Mouse (Mus musculus): Measurements from ENCODE around the gene Nedd9. TPM values are rescaled to one million over a fixed set of nuclear protein-coding genes. Genes with fewer than 3 reads are reported as not detected.

Gene Nedd9
- total and polyA plus RNA-seq, 3 experiments = 41.3 to 48.7 (median 42.5) TPM

DNA sequence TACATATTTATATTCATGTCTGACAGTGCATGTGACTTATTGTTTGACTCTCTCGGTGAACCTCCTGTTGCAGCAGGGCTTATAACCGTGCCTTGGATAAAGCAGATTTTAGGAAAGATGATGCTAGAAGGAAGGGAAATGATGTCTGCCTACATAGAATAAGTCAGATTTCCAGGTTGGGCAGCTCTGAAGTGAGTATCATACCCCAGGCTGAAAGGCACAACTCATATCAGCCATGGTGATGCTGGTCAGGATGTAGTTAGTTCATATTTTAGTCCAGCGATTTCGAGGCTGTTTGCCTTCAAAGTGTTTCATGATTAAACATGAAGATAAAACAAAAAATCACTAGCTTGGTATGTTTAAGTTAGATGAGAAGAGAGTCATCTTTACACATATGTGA is 161.8 kb downstream of the Nedd9 start:
- dilution Hi-C loops (cut with MboI; ENCODE audit: extremely low pct_ligation_motif_present, extremely low pct_unique_long_range_greater_than_20kb, low sequenced_read_pairs) = no loop called here
- no peaks in the 10 kb centered on the region for H3K27me3 ChIP-seq (replicated peaks)
- DNase-seq (ENCODE audit: extremely low read depth) = no peak
- H3K4me2 ChIP-seq (ENCODE audit: insufficient read depth, low read depth, poor library complexity, severe bottlenecking) = no peak overlapping the region
- peaks cover 7% of the 10 kb centered on the region for H3K79me2 ChIP-seq (replicated peaks; ENCODE audit: control insufficient read depth, extremely low read depth, insufficient read depth, poor library complexity, severe bottlenecking)
- no peak overlapping the region for H3K27ac ChIP-seq (ENCODE audit: insufficient read depth, low read depth)
- no peak for TF ChIP-seq MAX (IDR thresholded peaks at IDR 0.05; ENCODE audit: low read length)
- TF ChIP-seq JUN (IDR thresholded peaks at IDR 0.05; ENCODE audit: insufficient read depth, low read depth, low read length) = no peak
- no peak for TF ChIP-seq CHD2 (IDR thresholded peaks at IDR 0.05; ENCODE audit: low read length)
- TF ChIP-seq ZKSCAN1 (IDR thresholded peaks at IDR 0.05; ENCODE audit: borderline replicate concordance, low read depth, low read length) = no peak
- no peak for TF ChIP-seq POLR2AphosphoS2 (IDR thresholded peaks at IDR 0.05; ENCODE audit: low read depth, low read length)
- no peak for TF ChIP-seq PAX5 (IDR thresholded peaks at IDR 0.05; ENCODE audit: low read length)
- peaks cover 2 to 32% of the 10 kb centered on the region in 2 experiments; a peak in 2 of 4 replicates for H3K4me1 ChIP-seq (ENCODE audit: control insufficient read depth in 1 of 2, insufficient read depth in 2 of 2)
- in situ Hi-C loops (cut with MboI; ENCODE audit: low pct_ligation_motif_present, low pct_unique_long_range_greater_than_20kb, low sequenced_read_pairs) = no loop called here
- H3K4me3 ChIP-seq (replicated peaks in 1 of 3; ENCODE audit: low read depth in 2 of 3, low read length in 2 of 3, poor library complexity in 1 of 3) = no peak overlapping the region
- H3K9me3 ChIP-seq (replicated peaks; ENCODE audit: low read length) = no peaks in the 10 kb centered on the region
- H3K9ac ChIP-seq (ENCODE audit: insufficient read depth, low read depth) = no peak overlapping the region
- peaks cover 24 to 79% of the 10 kb centered on the region in 2 experiments for H3K36me3 ChIP-seq (replicated peaks in 1 of 2; ENCODE audit: control insufficient read depth in 1 of 2, insufficient read depth in 1 of 2, low read length in 1 of 2)

GRCm38 (mm10) chr13:41324631-41325030 is 162.5 kb downstream of the Nedd9 start:
- Histone ChIP-seq H3K4me2 (ENCODE audit: insufficient read depth, low read depth, poor library complexity, severe bottlenecking) (no peak overlapping the region), H3K27ac (ENCODE audit: insufficient read depth, low read depth) (no peak overlapping the region), H3K27me3 (replicated peaks) (no peaks in the 10 kb centered on the region), H3K4me3 (replicated peaks in 1 of 3; ENCODE audit: low read depth in 2 of 3, low read length in 2 of 3, poor library complexity in 1 of 3) (no peak overlapping the region), H3K9ac (ENCODE audit: insufficient read depth, low read depth) (no peak overlapping the region), H3K4me1 (ENCODE audit: control insufficient read depth in 1 of 2, insufficient read depth in 2 of 2) (peaks cover 2 to 32% of the 10 kb centered on the region in 2 experiments; a peak in 2 of 4 replicates), H3K9me3 (replicated peaks; ENCODE audit: low read length) (no peaks in the 10 kb centered on the region), H3K36me3 (replicated peaks in 1 of 2; ENCODE audit: control insufficient read depth in 1 of 2, insufficient read depth in 1 of 2, low read length in 1 of 2) (peaks cover 24 to 77% of the 10 kb centered on the region in 2 experiments), H3K79me2 (replicated peaks; ENCODE audit: control insufficient read depth, extremely low read depth, insufficient read depth, poor library complexity, severe bottlenecking) (peaks cover 7% of the 10 kb centered on the region)
- in situ Hi-C loops (cut with MboI; ENCODE audit: low pct_ligation_motif_present, low pct_unique_long_range_greater_than_20kb, low sequenced_read_pairs) (no loop called here), dilution Hi-C loops (cut with MboI; ENCODE audit: extremely low pct_ligation_motif_present, extremely low pct_unique_long_range_greater_than_20kb, low sequenced_read_pairs) (no loop called here)
- no peak for DNase-seq (ENCODE audit: extremely low read depth)
- no peak for TF ChIP-seq ZMIZ1 (IDR thresholded peaks at IDR 0.05; ENCODE audit: low read depth, low read length)

DNA sequence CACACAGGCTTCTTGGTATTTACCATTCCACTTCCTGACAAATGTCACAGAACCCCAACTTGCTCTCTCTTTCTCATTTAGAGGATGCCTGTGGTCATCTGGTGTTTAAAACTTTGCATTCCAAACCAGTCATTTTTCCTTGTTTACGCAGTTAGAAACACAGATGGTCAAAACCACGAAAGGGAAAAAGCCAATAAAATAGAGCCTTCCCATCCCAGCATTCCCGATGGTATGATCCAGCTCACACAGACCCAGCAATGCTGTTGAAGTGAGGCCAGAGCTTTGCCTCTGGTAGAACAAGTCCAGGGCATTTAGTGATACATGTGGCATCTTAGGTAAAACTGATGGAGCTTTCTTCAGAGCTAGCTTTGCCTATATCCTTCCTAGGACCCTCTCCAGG is 165.7 kb downstream of the Nedd9 start:
- Histone ChIP-seq H3K4me3 (replicated peaks in 1 of 3; ENCODE audit: low read depth in 2 of 3, low read length in 2 of 3, poor library complexity in 1 of 3) (no peak overlapping the region), H3K27me3 (replicated peaks) (no peaks in the 10 kb centered on the region), H3K27ac (ENCODE audit: insufficient read depth, low read depth) (no peak overlapping the region), H3K4me2 (ENCODE audit: insufficient read depth, low read depth, poor library complexity, severe bottlenecking) (no peak overlapping the region), H3K4me1 (ENCODE audit: control insufficient read depth in 1 of 2, insufficient read depth in 2 of 2) (peaks cover 2 to 8% of the 10 kb centered on the region in 2 experiments; a peak in 2 of 4 replicates), H3K9ac (ENCODE audit: insufficient read depth, low read depth) (no peak overlapping the region), H3K9me3 (replicated peaks; ENCODE audit: low read length) (no peaks in the 10 kb centered on the region), H3K36me3 (replicated peaks in 1 of 2; ENCODE audit: control insufficient read depth in 1 of 2, insufficient read depth in 1 of 2, low read length in 1 of 2) (peaks cover 39 to 86% of the 10 kb centered on the region in 2 experiments), H3K79me2 (replicated peaks; ENCODE audit: control insufficient read depth, extremely low read depth, insufficient read depth, poor library complexity, severe bottlenecking) (0 out of 2 replicates have a peak, but pooled peaks cover 2% of the 10 kb centered on the region)
- DNase-seq (ENCODE audit: extremely low read depth) = no peak
- dilution Hi-C loops (cut with MboI; ENCODE audit: extremely low pct_ligation_motif_present, extremely low pct_unique_long_range_greater_than_20kb, low sequenced_read_pairs) (no loop called here), in situ Hi-C loops (cut with MboI; ENCODE audit: low pct_ligation_motif_present, low pct_unique_long_range_greater_than_20kb, low sequenced_read_pairs) (no loop called here)
- TF ChIP-seq RCOR1 (conservative IDR thresholded peaks at IDR 0.05; ENCODE audit: low read depth, low read length) = no peak
- no peak for TF ChIP-seq MAX (IDR thresholded peaks at IDR 0.05; ENCODE audit: low read length)
- no peak for TF ChIP-seq POLR2AphosphoS2 (IDR thresholded peaks at IDR 0.05; ENCODE audit: low read depth, low read length)
- no peak for TF ChIP-seq MAZ (IDR thresholded peaks at IDR 0.05; ENCODE audit: low read depth, low read length)
- no peak for TF ChIP-seq NELFE (IDR thresholded peaks at IDR 0.05; ENCODE audit: low read depth, low read length)
- no peak for TF ChIP-seq RAD21 (IDR thresholded peaks at IDR 0.05; ENCODE audit: low read depth, low read length)
- TF ChIP-seq CHD1 (IDR thresholded peaks at IDR 0.05; ENCODE audit: low read depth, low read length) = no peak
- no peak for TF ChIP-seq CHD2 (IDR thresholded peaks at IDR 0.05; ENCODE audit: low read length)
- TF ChIP-seq ETS1 (conservative IDR thresholded peaks at IDR 0.05; ENCODE audit: low read depth, low read length) = no peak
- no peak for TF ChIP-seq BHLHE40 (IDR thresholded peaks at IDR 0.05; ENCODE audit: low read depth, low read length)
- no peak for TF ChIP-seq ZKSCAN1 (IDR thresholded peaks at IDR 0.05; ENCODE audit: borderline replicate concordance, low read depth, low read length)
- TF ChIP-seq MXI1 (IDR thresholded peaks at IDR 0.05; ENCODE audit: low read depth, low read length) = no peak
- TF ChIP-seq SIN3A (IDR thresholded peaks at IDR 0.05; ENCODE audit: low read length) = no peak
- TF ChIP-seq TBP (conservative IDR thresholded peaks at IDR 0.05; ENCODE audit: low read depth, low read length) = no peak
- TF ChIP-seq POLR2A (IDR thresholded peaks at IDR 0.05; ENCODE audit: low read depth, low read length) = no peak
- no peak for TF ChIP-seq ZMIZ1 (IDR thresholded peaks at IDR 0.05; ENCODE audit: low read depth, low read length)
